Mouse (Mus musculus): ENCODE data around the gene Mpp2. TPM values are rescaled to one million over a fixed set of nuclear protein-coding genes. Genes with fewer than 3 reads are reported as not detected.

The Mpp2 gene
- total RNA-seq, 2 experiments from 2014 or later, result 2.3 to 2.7 TPM

- peak; percentile 33 for DNase-seq (ENCODE audit: low spot score)
- intact Hi-C loops (cut with DNase I), result loop anchor here (10.0 kb wide), 2 partner anchors 367 to 1077 kb away; no protein-coding TSS in a partner anchor
Observed at GRCm38 (mm10) chr11:102041350-102041949, 46.9 kb downstream of the Mpp2 start, which contains the start of gene Cd300lg. Cd300lg (plus strand) TSS chr11:102041509.

- intact Hi-C loops (cut with DNase I), result loop anchor here (1.0 to 10.0 kb wide), 3 partner anchors 54 to 1076 kb away; no protein-coding TSS in a partner anchor
- DNase-seq (ENCODE audit: low spot score), result no peak
Observed at GRCm38 (mm10) chr11:102040646-102041045, 47.7 kb downstream of the Mpp2 start.

GRCm38 (mm10) chr11:102040138-102040524, 48.2 kb downstream of the Mpp2 start:
- peak; percentile 78 for DNase-seq (ENCODE audit: low spot score)
- intact Hi-C loops (cut with DNase I), result loop anchor here (1.0 to 10.0 kb wide), 3 partner anchors 54 to 1075 kb away; no protein-coding TSS in a partner anchor

GRCm38 (mm10) chr11:102039487-102040137, 48.7 kb downstream of the Mpp2 start:
- no peak for DNase-seq (ENCODE audit: low spot score)
- intact Hi-C loops (cut with DNase I), result loop anchor here (1.0 to 10.0 kb wide), 3 partner anchors 53 to 1075 kb away; no protein-coding TSS in a partner anchor

- intact Hi-C loops (cut with DNase I), result no loop called here
- no peak for DNase-seq (ENCODE audit: low spot score)
Observed at GRCm38 (mm10) chr11:102037789-102038188, 50.5 kb downstream of the Mpp2 start.

- DNase-seq (ENCODE audit: low spot score), result no peak
- intact Hi-C loops (cut with DNase I), result no loop called here
Observed at GRCm38 (mm10) chr11:102036336-102036735, 52.0 kb downstream of the Mpp2 start.

- intact Hi-C loops (cut with DNase I), result no loop called here
- DNase-seq (ENCODE audit: low spot score), result no peak
Observed at GRCm38 (mm10) chr11:102035456-102035960, 52.8 kb downstream of the Mpp2 start.

- DNase-seq (ENCODE audit: low spot score), result no peak
- intact Hi-C loops (cut with DNase I), result no loop called here
Observed at GRCm38 (mm10) chr11:102034887-102035286, 53.4 kb downstream of the Mpp2 start.

- DNase-seq (ENCODE audit: low spot score), result no peak
- intact Hi-C loops (cut with DNase I), result no loop called here
Observed at GRCm38 (mm10) chr11:102033055-102033591, 55.2 kb downstream of the Mpp2 start.

- no peak for DNase-seq (ENCODE audit: low spot score)
- intact Hi-C loops (cut with DNase I), result no loop called here
Observed at GRCm38 (mm10) chr11:102031149-102031548, 57.2 kb downstream of the Mpp2 start.

GRCm38 (mm10) chr11:102029966-102030365, 58.3 kb downstream of the Mpp2 start:
- DNase-seq (ENCODE audit: low spot score), result no peak
- intact Hi-C loops (cut with DNase I), result no loop called here

GRCm38 (mm10) chr11:102029304-102029703, 59.0 kb downstream of the Mpp2 start:
- intact Hi-C loops (cut with DNase I), result no loop called here
- DNase-seq (ENCODE audit: low spot score), result no peak

GRCm38 (mm10) chr11:102028087-102028816, 60.1 kb downstream of the Mpp2 start, which contains the start of gene Mpp3:
Mpp3 (minus strand) TSS chr11:102028461.
- intact Hi-C loops (cut with DNase I), result no loop called here
- no peak for DNase-seq (ENCODE audit: low spot score)

GRCm38 (mm10) chr11:102027361-102028017, 60.8 kb downstream of the Mpp2 start:
- intact Hi-C loops (cut with DNase I), result no loop called here
- DNase-seq (ENCODE audit: low spot score), result no peak

- intact Hi-C loops (cut with DNase I), result no loop called here
- peak; percentile 44 for DNase-seq (ENCODE audit: low spot score)
Observed at GRCm38 (mm10) chr11:102026694-102027360, 61.5 kb downstream of the Mpp2 start.

GRCm38 (mm10) chr11:102025991-102026660, 62.2 kb downstream of the Mpp2 start:
- DNase-seq (ENCODE audit: low spot score), result no peak
- intact Hi-C loops (cut with DNase I), result no loop called here

GRCm38 (mm10) chr11:102025354-102025753, 63.0 kb downstream of the Mpp2 start:
- no peak for DNase-seq (ENCODE audit: low spot score)
- intact Hi-C loops (cut with DNase I), result no loop called here

GRCm38 (mm10) chr11:102024875-102025274, 63.4 kb downstream of the Mpp2 start:
- DNase-seq (ENCODE audit: low spot score), result no peak
- intact Hi-C loops (cut with DNase I), result no loop called here

All from heart, postnatal 25 days (tissue).